Mouse (Mus musculus) liver, adult 2 months (tissue): Measurements from ENCODE around the gene Zfp979.
"Not testable (repeated sequence)": the region's sequence is repeated elsewhere in the genome, so short reads cannot be mapped to it uniquely, and the experiment has no call there.

Experiments used
- CTCF ChIP-seq: fragments of 200-500 bp; IDR thresholded peaks from 2 replicates; pipeline ENCODE4 v1.5.1; 2011; ENCODE audit warnings: low read depth, low read length, control low read depth
- POLR2A ChIP-seq: fragments of 200-500 bp; IDR thresholded peaks from 2 replicates; pipeline ENCODE4 v1.6.1; 2011; ENCODE audit warnings: low read length, control low read depth; ENCODE audit not compliant: insufficient read depth; ENCODE audit errors: extremely low read depth

DNA sequence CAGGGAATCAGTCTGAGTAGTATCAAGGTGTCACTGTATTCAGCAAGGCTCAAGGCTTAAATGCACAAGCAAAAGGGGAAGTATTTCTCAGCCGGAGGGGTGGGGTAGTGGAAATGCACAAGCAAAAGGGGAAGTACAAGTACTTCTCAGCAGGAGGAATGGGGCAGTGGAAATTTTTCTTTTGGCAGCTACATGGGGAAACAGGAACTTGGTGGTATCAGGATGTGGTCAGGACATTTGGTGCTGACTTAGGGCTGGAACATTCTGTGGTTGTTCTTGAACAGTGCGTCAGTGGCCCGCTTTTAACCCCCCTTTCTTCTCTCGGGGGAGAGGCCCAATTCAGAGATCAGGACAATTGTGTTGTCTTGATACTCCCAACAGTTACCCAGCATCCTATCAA is 62.9 kb downstream of the Zfp979 start:
- not testable (repeated sequence) for TF ChIP-seq CTCF, POLR2A
